Mouse (Mus musculus) cerebellum, adult 9-11 months (tissue): ENCODE data around the gene Tmem135.
A peak's percentile ranks its signal among the peaks of the same experiment; 100 is the strongest.

Source experiments
- DNase-seq: peaks from one replicate; pipeline ENCODE4 v3.0.0; 2022

The Tmem135 gene

GRCm38 (mm10) chr7:89404081-89404733 lies at the start of gene Tmem135, which contains the start of gene Fzd4:
Gene Tmem135, minus strand, starts transcription at chr7:89404222.
Gene Fzd4, plus strand, starts transcription at chr7:89404355.
- peak; percentile 96 for DNase-seq

DNA sequence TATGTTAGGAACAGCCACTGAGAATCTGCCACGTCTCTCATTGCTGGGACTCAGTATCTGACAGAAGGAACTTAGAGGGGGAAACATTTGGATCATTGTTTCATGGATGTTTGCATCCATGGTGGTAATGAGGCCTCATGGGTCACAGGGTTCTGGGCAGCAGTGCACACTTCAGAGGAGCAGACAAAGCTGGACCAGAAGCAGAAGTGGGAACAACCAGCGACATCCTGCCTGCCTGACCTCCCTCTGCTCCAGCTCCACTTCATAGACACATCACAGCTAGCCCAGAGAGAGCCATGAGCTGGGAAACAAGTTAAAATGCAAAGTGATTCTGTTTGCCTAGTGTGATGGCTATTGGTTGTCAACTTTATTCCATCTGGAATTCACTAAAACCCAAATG lies 46.3 kb upstream of the Tmem135 start:
- DNase-seq = no peak

- DNase-seq = no peak
Observed at GRCm38 (mm10) chr7:89445137-89445536, 41.1 kb upstream of the Tmem135 start.

DNA sequence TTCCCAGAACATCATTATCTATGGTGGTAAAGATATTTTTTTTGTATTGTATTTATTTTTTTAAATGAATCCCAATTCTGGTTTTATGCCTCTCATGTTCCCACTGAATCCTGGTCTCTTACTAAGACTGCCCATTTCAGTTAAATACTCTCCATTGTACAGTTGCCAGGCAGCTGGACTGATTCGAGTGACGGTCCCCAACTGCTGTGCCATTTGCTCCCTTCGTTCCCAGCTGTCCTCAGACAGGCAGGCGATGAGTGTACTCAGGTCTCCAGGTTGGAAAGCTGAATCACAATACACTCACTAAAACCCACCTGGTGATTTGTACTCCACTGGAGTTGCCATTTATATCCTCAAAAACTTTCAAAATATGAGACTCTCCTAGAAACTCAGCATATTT lies 38.2 kb upstream of the Tmem135 start:
- DNase-seq = no peak

DNA sequence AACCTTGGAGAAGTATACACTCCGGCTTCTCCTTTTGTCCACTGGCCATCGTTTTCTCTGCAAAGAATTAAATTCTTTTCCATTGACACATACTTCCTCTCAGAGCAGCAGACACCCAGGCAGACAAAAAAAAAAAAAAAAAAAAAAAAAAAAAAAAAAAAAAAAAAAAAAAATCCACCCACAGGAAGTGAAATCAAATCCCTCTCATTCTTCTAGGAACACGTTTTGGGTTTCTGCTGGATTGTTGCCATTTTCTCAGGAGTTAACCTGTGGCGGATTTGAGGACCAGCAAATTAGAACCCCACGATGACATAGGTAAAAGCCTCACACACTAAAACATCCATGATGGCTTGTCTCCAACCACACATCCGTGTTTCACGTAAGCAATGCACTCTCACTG lies 37.3 kb upstream of the Tmem135 start:
- DNase-seq = no peak

DNA sequence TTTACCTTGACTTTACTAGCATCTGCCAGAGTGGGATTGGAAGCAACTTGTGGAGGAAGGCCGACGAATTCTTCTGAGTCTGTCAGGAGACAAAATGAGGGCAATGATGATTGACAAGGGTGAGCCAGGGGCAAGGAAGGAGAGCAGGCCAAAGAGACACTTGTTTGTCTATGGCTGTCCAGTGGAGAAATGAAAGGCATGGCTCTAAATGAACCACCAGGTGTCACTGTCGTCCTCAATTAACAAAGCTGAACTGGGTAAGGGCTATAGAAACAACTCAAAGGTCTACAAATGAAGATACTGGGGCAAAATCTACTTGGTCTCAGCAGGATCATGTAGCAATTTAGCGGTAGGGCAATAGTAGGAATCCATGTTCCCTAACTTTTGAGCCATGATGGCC lies 33.6 kb upstream of the Tmem135 start:
- peak; percentile 4 for DNase-seq

DNA sequence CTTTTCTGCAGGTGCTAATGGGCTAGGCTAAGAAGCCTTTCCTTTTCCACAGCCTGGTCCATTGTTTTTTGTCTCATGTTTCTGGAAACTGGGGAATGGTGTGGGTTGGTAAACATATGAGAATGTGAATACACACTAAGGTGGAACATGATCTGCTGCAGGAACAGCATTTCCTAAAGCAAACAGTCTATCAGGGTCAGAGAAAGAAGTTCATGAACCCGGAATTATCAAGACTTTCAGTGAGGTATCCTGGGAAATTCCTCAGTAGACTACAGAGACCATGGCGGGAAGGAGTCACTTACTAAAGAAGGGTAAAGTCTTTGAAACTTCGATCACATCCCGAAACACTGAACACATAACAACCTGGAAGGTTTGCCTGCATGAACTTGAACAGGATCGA lies 32.4 kb upstream of the Tmem135 start:
- DNase-seq = no peak

GRCm38 (mm10) chr7:89433893-89434616 lies 30.0 kb upstream of the Tmem135 start:
- no peak for DNase-seq

- no peak for DNase-seq
Observed at GRCm38 (mm10) chr7:89433193-89433892, 29.3 kb upstream of the Tmem135 start.

DNA sequence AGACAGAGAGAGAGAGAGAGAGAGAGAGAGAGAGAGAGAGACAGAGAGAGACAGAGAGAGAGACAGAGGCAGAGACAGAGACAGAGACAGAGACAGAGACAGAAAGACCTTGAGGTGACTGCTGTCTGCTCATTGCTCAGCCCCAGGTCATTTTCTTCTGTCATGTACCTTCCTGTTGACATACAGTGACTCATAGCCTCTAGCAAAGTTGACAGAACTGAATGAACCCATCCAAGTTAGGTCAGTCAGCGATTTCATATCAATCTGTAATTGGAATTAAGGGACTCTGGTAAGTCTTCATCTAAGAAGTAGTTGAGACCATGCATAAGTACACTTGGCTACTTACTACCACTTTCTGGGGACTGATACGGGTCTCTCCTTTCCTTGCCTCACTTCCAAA lies 27.2 kb upstream of the Tmem135 start:
- no peak for DNase-seq

- no peak for DNase-seq
Observed at GRCm38 (mm10) chr7:89429326-89429725, 25.3 kb upstream of the Tmem135 start.

- no peak for DNase-seq
Observed at GRCm38 (mm10) chr7:89428804-89429203, 24.8 kb upstream of the Tmem135 start.

DNA sequence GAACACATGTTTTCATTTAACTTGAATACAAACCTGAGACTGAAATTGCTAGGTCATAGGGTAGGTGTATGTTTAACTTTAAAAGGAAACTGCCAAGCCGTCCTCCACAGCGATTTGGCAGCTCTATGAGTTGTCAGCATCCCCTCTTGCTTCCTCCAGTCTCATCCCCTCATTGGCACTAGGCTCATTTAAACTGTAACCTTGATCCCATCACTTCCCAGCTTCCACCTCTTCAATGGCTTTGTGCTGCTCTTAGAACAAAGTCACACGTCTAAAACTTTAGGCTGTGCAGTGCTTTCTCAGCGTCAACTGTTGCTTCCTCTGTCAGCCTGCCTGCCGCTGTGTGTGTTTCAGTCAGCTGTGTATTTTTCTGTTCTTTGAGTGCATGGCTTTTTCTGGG lies 23.1 kb upstream of the Tmem135 start:
- no peak for DNase-seq

DNA sequence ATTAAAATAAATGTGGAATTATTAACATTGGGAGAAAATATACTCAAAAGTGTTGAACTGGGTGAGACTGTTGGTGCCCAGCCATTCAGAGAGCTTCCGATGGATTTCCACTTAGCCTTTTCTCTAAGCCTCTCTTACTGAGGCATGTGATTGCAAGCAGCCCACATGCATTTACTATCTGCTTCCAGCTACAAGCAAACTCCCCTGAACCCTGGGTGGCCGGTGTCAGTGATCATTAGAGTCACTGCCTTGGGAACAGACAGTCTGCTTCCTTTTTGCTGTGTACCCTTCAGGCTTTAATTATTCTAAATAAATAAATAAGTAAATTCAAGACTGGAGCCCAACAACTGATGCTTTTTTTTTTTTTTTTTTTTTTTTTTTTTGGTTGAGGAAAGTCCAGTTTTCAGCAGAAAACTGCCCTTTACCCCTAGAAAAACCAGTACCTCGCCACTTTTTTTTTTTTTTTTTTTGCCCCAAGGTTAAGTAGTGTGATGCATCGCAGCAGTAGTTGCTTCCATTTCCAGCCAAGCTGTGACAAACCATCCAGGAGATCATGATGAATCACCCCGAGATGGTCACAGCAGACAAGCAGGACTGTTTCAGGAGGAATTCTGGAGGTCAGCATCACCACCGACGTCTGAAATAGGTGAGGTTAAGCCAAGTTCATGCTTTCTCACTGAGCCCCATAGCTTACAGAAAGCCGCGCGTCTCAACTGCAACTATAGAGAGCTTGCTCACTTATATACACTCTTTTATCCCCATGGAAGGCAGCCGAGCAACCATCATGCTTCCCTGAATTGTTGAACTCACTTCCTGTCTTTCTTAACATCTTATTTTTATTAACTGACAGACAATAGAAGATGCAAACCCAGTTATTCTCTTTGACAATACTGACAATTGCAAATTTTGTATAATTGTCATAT lies 22.0 kb upstream of the Tmem135 start:
- no peak for DNase-seq

DNA sequence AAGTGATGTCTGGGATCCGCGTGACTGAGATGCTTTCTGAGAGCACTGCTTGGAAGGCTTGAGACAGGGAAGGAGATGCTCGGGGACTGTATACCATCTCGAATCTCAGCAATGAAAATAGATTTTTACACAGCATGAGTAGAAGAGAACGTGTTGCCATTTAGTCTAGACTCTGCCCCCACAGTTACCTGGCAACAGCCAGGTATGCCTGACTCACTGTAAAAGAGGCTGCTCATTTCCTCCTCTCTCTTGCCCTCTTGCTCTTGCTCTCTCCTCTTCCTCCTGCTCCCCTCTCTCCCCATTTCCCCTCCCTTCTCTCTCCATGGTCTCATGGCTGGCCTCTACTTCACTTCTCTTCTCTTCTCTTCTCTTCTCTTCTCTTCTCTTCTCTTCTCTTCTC lies 20.6 kb upstream of the Tmem135 start:
- no peak for DNase-seq

DNA sequence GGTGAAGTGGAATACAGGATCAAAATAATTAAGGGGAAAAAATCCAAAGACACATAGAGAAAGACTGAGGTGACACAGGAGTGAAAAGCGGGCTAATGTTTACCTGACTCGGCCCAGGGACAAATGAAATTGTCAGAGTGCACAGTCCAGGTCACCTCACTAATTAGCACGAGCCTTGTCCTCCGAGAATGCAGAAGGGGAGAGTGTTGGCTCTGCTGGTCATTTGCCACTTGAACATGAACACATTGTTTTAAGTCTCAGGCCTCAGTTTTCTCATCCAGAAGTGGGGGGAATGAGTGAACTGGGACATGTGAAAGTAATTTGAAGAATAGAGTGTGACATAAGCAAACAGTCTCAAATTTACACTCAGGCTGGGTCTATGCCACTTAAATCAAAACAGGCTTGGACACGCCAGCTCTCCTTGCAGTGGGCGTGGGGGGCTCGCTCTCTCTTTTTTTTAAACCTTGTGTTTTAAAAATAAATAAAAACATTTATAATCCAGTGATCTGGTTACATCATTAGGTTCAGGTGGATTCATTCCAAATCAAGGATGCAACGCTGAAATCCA lies 19.8 kb upstream of the Tmem135 start:
- DNase-seq = no peak

GRCm38 (mm10) chr7:89423194-89423593 lies 19.2 kb upstream of the Tmem135 start:
- DNase-seq = no peak

- DNase-seq = no peak
Observed at GRCm38 (mm10) chr7:89422650-89423049, 18.6 kb upstream of the Tmem135 start.

DNA sequence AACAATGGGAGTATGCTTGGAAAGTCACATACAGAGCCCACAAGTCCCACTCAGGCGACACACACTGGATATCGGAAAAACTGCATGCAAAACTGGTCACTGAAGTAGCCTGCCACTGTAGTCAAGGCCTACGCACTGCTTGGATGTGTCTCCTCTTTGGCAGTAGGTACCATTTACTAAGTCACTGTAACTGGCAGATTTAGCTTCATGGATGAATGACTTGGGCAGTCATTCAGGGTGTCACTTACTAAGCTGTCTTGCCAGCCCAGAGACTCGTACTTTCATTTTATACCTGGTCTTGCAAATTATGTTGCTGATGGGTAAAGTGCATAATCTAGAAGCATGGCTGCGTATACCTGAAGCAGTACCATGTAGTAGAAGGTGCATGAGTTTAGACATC lies 17.3 kb upstream of the Tmem135 start:
- DNase-seq = no peak

DNA sequence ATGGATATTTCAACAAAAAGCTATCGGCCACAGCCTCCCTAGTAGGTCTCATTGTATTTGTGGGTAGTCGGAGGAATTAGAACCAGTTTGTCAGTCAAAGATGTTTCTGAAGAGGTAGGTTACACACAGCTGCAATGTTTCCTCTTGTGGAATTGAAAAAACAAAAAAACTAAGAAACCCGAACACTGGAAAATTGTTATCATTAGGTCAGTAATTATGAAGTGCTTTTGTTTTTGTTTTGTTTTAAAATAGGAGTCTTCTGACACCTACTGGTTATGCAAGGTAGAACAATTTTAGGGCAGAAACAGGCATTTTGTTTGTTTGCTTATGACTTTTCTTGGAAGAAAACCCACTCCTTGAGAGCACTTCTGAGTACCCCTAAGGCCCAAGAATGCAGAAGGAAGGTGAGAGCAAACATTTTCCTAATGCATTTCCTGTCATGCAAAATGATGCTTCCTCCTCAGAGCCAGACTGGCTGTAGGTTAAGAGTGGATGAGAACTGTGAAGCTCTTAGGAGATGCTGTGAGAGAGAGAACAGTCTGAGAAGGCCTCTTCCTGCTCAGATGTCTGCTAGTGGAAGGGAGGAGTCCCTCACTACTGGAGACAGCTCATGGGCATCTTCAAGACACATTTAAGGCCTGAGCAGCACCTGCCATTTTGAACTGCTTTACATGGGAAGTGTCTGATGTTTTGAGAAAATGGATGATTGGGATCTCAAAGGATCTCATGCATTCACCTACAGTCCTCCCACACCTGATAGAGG lies 15.1 kb upstream of the Tmem135 start:
- no peak for DNase-seq

DNA sequence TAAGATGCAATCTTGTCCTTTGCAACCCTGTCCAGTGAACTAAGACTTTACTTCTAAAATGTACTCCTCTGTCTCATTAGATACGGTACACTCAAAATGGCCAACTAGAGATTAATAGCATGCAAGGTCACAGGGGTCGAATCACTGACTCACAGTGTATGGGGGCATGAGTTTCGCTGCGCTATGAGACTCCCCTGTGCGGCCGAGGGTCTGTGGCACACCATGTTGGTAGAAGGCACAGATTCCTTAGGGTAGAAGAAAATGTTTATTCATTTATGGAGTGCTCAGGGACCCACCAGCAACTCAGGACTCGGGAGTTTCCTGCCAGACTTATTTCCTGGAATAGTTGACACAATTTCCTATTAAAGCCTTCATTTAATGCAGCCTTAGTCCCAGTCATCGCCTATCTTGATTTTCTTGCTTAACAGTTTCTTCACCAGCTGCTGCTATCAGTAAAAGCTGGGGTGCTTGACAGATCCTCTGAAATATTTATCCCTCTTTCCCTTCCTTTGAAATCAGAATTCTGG lies 14.2 kb upstream of the Tmem135 start:
- DNase-seq = no peak

GRCm38 (mm10) chr7:89417707-89418106 lies 13.7 kb upstream of the Tmem135 start:
- DNase-seq = no peak
